In the genomic region with DNA sequence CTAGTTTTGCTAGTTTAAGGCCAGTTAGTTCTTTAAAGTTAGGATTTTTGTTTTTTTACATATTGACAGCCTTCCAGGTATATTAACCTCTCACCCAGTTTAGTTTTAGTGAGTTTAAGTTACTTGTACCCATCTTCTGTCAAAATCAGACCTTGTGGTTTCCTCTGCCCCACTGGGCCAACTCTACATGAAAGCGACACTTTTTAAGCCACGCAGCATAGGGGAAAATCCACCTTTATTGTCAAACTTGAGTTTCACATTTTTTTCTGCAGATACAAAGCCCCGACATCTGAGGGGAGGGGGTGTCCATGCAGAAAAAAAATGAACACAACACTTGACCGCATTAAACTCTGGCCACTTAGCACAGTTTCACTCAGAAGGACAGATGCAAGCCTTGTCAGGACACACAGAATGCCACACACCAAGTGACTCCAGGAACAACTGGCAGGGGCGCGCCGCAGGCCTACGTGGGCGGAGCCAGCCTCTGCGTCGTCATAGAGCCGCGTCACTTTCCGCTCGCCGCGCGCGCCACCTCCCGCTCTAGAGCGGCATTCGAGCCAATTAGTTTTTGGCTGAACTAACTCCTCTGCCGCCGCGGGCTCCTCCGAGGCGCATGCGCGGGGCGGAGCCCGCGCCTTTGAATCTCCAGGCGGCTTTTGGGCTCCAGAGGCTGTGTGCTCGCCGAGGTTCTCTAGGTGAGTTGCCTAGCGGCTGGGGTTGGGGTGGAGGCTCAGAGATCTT, we compare ENCODE assay signal across 8 mouse cellular contexts. TPM values are rescaled to one million over a fixed set of nuclear protein-coding genes. Genes with fewer than 3 reads are reported as not detected.
A peak's percentile ranks its signal among the peaks of the same experiment; 100 is the strongest.
DNase-seq lines count a peak whose midpoint lies in the region; ATAC-seq and TF ChIP-seq lines count a peak whose summit lies in the region.

A gene (plus strand): TSS at position 551 of the 741 bp plus-strand sequence.

- 0 out of 4 replicates have a peak, but pooled peaks cover 0 to 2% of the 10 kb centered on the region in 2 experiments for H3K4me1 ChIP-seq in ES-E14 (ENCODE audit: control insufficient read depth in 2 of 2, insufficient read depth in 2 of 2, low read length in 2 of 2, poor library complexity in 1 of 2)
- peaks cover 5% of the 10 kb centered on the region; the same call in 1 of the 2 replicates for H3K4me1 ChIP-seq in forebrain, embryonic 15.5 days
- 0 out of 2 replicates have a peak, but pooled peaks cover 2% of the 10 kb centered on the region for H3K4me1 ChIP-seq in lung, embryonic 14.5 days (ENCODE audit: insufficient read depth)
- 0 out of 2 replicates have a peak, but pooled peaks cover 4% of the 10 kb centered on the region for H3K4me1 ChIP-seq in olfactory bulb, adult 2 months (ENCODE audit: control insufficient read depth, insufficient read depth, low read length)
- no peaks in the 10 kb centered on the region for H3K4me1 ChIP-seq in thymus, adult 2 months (replicated peaks; ENCODE audit: control insufficient read depth, insufficient read depth, low read length)

- H3K9me3 ChIP-seq in ES-E14 (ENCODE audit: control insufficient read depth, insufficient read depth, low read depth, low read length), result no peaks in the 10 kb centered on the region
- no peaks in the 10 kb centered on the region for H3K9me3 ChIP-seq in forebrain, embryonic 15.5 days
- no peaks in the 10 kb centered on the region for H3K9me3 ChIP-seq in lung, embryonic 14.5 days (ENCODE audit: low read depth, low read length)

- H3K27ac ChIP-seq in ES-E14 (ENCODE audit: insufficient read depth, low read depth, low read length, poor library complexity, severe bottlenecking), result peak within 1 kb of the TSS; percentile 60; the same call in 1 of the 2 replicates
- H3K27ac ChIP-seq in forebrain, embryonic 15.5 days (replicated peaks), result no peak within 1 kb of the TSS; the same call in 1 of the 2 replicates
- H3K27ac ChIP-seq in layer of hippocampus, adult 2 months, result peak within 1 kb of the TSS; percentile 84
- peak within 1 kb of the TSS; percentile 48; the same call in 1 of the 2 replicates for H3K27ac ChIP-seq in lung, embryonic 14.5 days (ENCODE audit: low read depth)
- 0 out of 2 replicates have a peak within 1 kb of the TSS, but pooled peaks have one; percentile 3 for H3K27ac ChIP-seq in olfactory bulb, adult 2 months (ENCODE audit: insufficient read depth, low read depth, low read length)
- H3K27ac ChIP-seq in thymus, adult 2 months (ENCODE audit: control insufficient read depth, insufficient read depth, low read length), result no peak within 1 kb of the TSS

- H3K4me3 ChIP-seq in ES-E14 (ENCODE audit: insufficient read depth in 1 of 2, low read depth in 1 of 2, low read length in 2 of 2, poor library complexity in 1 of 2, severe bottlenecking in 1 of 2), result peak within 1 kb of the TSS; percentile 67 to 79
- H3K4me3 ChIP-seq in forebrain, embryonic 15.5 days, result peak within 1 kb of the TSS; percentile 44
- peak within 1 kb of the TSS; percentile 53 for H3K4me3 ChIP-seq in layer of hippocampus, adult 2 months
- peak within 1 kb of the TSS; percentile 45 for H3K4me3 ChIP-seq in lung, embryonic 14.5 days (ENCODE audit: low read depth, low read length)
- peak within 1 kb of the TSS; percentile 40 for H3K4me3 ChIP-seq in olfactory bulb, adult 2 months (ENCODE audit: insufficient read depth, low read depth, low read length)
- peak within 1 kb of the TSS; percentile 56 for H3K4me3 ChIP-seq in thymus, adult 2 months (ENCODE audit: control insufficient read depth, insufficient read depth, low read length)

- peak; percentile 96 for ATAC-seq in forebrain, embryonic 15.5 days (replicated peaks)
- peak; percentile 97 for ATAC-seq in lung, embryonic 14.5 days (ENCODE audit: insufficient read depth)

- in situ Hi-C loops in ES-E14 (cut with MboI; ENCODE audit: low sequenced_read_pairs in 2 of 2, unreplicated experiment in 2 of 2), result loop anchor here in 1 of 2 experiments (25.0 kb wide), 1 partner anchor 220 kb away; no protein-coding TSS in a partner anchor

- peak within 1 kb of the TSS; percentile 51 for H3K4me2 ChIP-seq in forebrain, embryonic 15.5 days (replicated peaks)
- peak within 1 kb of the TSS; percentile 55 for H3K4me2 ChIP-seq in lung, embryonic 14.5 days

- no peak for TF ChIP-seq POLR2A in olfactory bulb, adult 2 months (IDR thresholded peaks at IDR 0.05; ENCODE audit: insufficient read depth, low read depth, low read length)
- 0 out of 2 replicates have a peak, but pooled peaks have one; percentile 40 for TF ChIP-seq POLR2A in thymus, adult 2 months (IDR thresholded peaks at IDR 0.05; ENCODE audit: control insufficient read depth, extremely low read depth, insufficient read depth, low read length, poor library complexity)

- peak within 1 kb of the TSS; percentile 93 for H3K9ac ChIP-seq in ES-E14 (ENCODE audit: insufficient read depth, low read depth, low read length, poor library complexity, severe bottlenecking)
- H3K9ac ChIP-seq in forebrain, embryonic 15.5 days (replicated peaks), result peak within 1 kb of the TSS; percentile 46
- H3K9ac ChIP-seq in lung, embryonic 14.5 days, result peak within 1 kb of the TSS; percentile 49

- intact Hi-C loops in heart, postnatal 36 days (cut with DNase I), result loop anchor here (2.0 to 5.0 kb wide), 2 partner anchors 31 to 250 kb away; a partner anchor contains a TSS

- H3K27me3 ChIP-seq in forebrain, embryonic 15.5 days, result no peaks in the 10 kb centered on the region
- no peaks in the 10 kb centered on the region for H3K27me3 ChIP-seq in lung, embryonic 14.5 days (ENCODE audit: insufficient read depth, low read length)
- H3K27me3 ChIP-seq in thymus, adult 2 months (ENCODE audit: control insufficient read depth, insufficient read depth, low read length), result no peaks in the 10 kb centered on the region

- H3K36me3 ChIP-seq in ES-E14 (ENCODE audit: control insufficient read depth, insufficient read depth, low read length, poor library complexity, severe bottlenecking), result no peaks in the 10 kb centered on the region; the same call in 1 of the 2 replicates
- H3K36me3 ChIP-seq in forebrain, embryonic 15.5 days, result no peaks in the 10 kb centered on the region
- H3K36me3 ChIP-seq in lung, embryonic 14.5 days (ENCODE audit: insufficient read depth), result 0 out of 2 replicates have a peak, but pooled peaks cover under 1% of the 10 kb centered on the region
- no peaks in the 10 kb centered on the region for H3K36me3 ChIP-seq in thymus, adult 2 months (ENCODE audit: control insufficient read depth, insufficient read depth, low read length)

- DNase-seq in ES-E14 (ENCODE audit: low read depth, low spot score), result peak; percentile 59
- DNase-seq in cerebellum, adult 11-12 months, result peak; percentile 86
- DNase-seq in heart, postnatal 36 days, result peak; percentile 84 to 86
- peak; percentile 78 to 86 for DNase-seq in layer of hippocampus, adult 2 months (ENCODE audit: low spot score in 2 of 2)
- peak; percentile 95 for DNase-seq in lung, embryonic 14.5 days
- DNase-seq in thymus, adult 2 months, result peak; percentile 88

- WGBS in forebrain, embryonic 15.5 days, result 27% methylated on average over 36 of the region's 36 CpGs
- 8% methylated on average over 36 of the region's 36 CpGs for WGBS in lung, embryonic 14.5 days
- 24% methylated on average over 36 of the region's 36 CpGs for WGBS in olfactory bulb, adult 2 months
- 6% methylated on average over 36 of the region's 36 CpGs for WGBS in thymus, adult 2 months

- TF ChIP-seq CTCF in layer of hippocampus, adult 2 months (conservative IDR thresholded peaks at IDR 0.05), result peak; percentile 55
- no peak for TF ChIP-seq CTCF in lung, embryonic 14.5 days (IDR thresholded peaks at IDR 0.05; ENCODE audit: low read depth)
- TF ChIP-seq CTCF in olfactory bulb, adult 2 months (IDR thresholded peaks at IDR 0.05; ENCODE audit: insufficient read depth, low read depth, low read length), result no peak
- peak; percentile 43; the same call in 1 of the 2 replicates for TF ChIP-seq CTCF in thymus, adult 2 months (IDR thresholded peaks at IDR 0.05; ENCODE audit: borderline replicate concordance, control insufficient read depth, extremely low read depth, insufficient read depth, low read length, poor library complexity)

TF ChIP-seq in ES-E14, 5 proteins besides CTCF, POLR2A, EP300 and RAD21:
- TF ChIP-seq ZNF384 (IDR thresholded peaks at IDR 0.05; ENCODE audit: low read depth, low read length) (no peak), HCFC1 (IDR thresholded peaks at IDR 0.05; ENCODE audit: borderline replicate concordance, insufficient read depth, low read length) (no peak), CHD2 (IDR thresholded peaks at IDR 0.05; ENCODE audit: low read depth, low read length) (no peak), MAFK (IDR thresholded peaks at IDR 0.05; ENCODE audit: insufficient read depth, low read depth, low read length) (no peak), ZC3H11A (IDR thresholded peaks at IDR 0.05; ENCODE audit: borderline replicate concordance, low read depth, low read length) (no peak)

RNA-seq across cellular contexts. Expression of the gene that starts here (rescaled TPM):
- 16.0 and 18.8 TPM in 2 replicates for total RNA-seq in ES-E14 (2012; rRNA removed)
- polyA plus RNA-seq in forebrain, embryonic 15.5 days (2015; fragmentation: Nextera tagmentation; extraction: Ambion mirVana), result 14.0 and 14.4 TPM in 2 replicates
- under 1 TPM; 0.16 to 0.47 TPM for total RNA-seq in heart, postnatal 36 days (2021)
- total RNA-seq in layer of hippocampus, adult 2 months (2021), result under 1 TPM; 0.23 to 0.42 TPM
- 45.5 and 46.1 TPM in 2 replicates for polyA plus RNA-seq in lung, embryonic 14.5 days (2014; fragmentation: Nextera tagmentation; extraction: Ambion mirVana)
- not detected in 2 replicates for polyA plus RNA-seq in olfactory bulb, adult 2 months (2012; ENCODE audit: insufficient read depth, insufficient read length, low replicate concordance, missing spikeins)
- polyA plus RNA-seq in thymus, adult 2 months (2012; rRNA removed), result 5.5 and 6.4 TPM in 2 replicates

Comparison
In these comparisons a context has a peak if more than half of its experiments do, and no peak if none do; other contexts are left out.
1. RNA of the gene that starts here (total RNA-seq): 16.0 to 18.8 TPM in ES-E14; 0.16 to 0.47 TPM in heart, postnatal 36 days and 0.23 to 0.42 TPM in layer of hippocampus, adult 2 months; every median in the first group is over 10 times any median in the second.
2. Peak in DNase-seq in heart, postnatal 36 days; RNA of the gene not detected or under 1 TPM.
3. Peak in DNase-seq, H3K4me3 ChIP-seq and H3K27ac ChIP-seq in layer of hippocampus, adult 2 months; RNA of the gene not detected or under 1 TPM.
4. H3K27ac ChIP-seq: peak in ES-E14 (single experiment), lung, embryonic 14.5 days (single experiment) and olfactory bulb, adult 2 months (single experiment); none in forebrain, embryonic 15.5 days (single experiment) and thymus, adult 2 months (single experiment).
5. CTCF ChIP-seq: peak in layer of hippocampus, adult 2 months (single experiment) and thymus, adult 2 months (single experiment); none in lung, embryonic 14.5 days (single experiment) and olfactory bulb, adult 2 months (single experiment).
6. Peak in every context shown above with its lines, with median percentiles within 50 percentile points of each other: DNase-seq, H3K4me3 ChIP-seq and H3K9ac ChIP-seq.